Mouse (Mus musculus) adrenal gland (tissue): Measurements from ENCODE around the gene Adcyap1r1.

Experiments
- microRNA-seq, 2 experiments: library from miRNA; unstranded; fragments of <30 nt; microRNA quantifications; one replicate each; pipeline ENCODE4; 2019

The Adcyap1r1 gene

Small RNA genes lying within 50 kb of the gene (microRNA-seq; reads per million reads assigned to microRNA genes)
- 0 reads per million in 2 experiments for gene Gm44352
